Mouse (Mus musculus) thymus, adult 2 months (tissue): ENCODE results near the gene Slc7a6os. TPM values are rescaled to one million over a fixed set of nuclear protein-coding genes. Genes with fewer than 3 reads are reported as not detected.
A peak's percentile ranks its signal among the peaks of the same experiment; 100 is the strongest.

ENCODE experiments used
- DNase-seq: peaks from one replicate; pipeline ENCODE4 v3.0.0; 2021
- H3K27ac ChIP-seq: fragments of 200-500 bp; 2 replicates; pipeline ENCODE4 v1.5.1; 2012; ENCODE audit warnings: low read length, control low read depth; ENCODE audit not compliant: control insufficient read depth, insufficient read depth
- H3K27me3 ChIP-seq: fragments of 200-500 bp; 2 replicates; pipeline ENCODE4 v1.6.1; 2012; ENCODE audit warnings: mild to moderate bottlenecking, low read length, moderate library complexity, mixed read lengths; ENCODE audit not compliant: control insufficient read depth, insufficient read depth
- H3K36me3 ChIP-seq: fragments of 200-500 bp; 2 replicates; pipeline ENCODE4 v1.6.1; 2012; ENCODE audit warnings: mild to moderate bottlenecking, low read length, moderate library complexity; ENCODE audit not compliant: control insufficient read depth, insufficient read depth
- H3K4me1 ChIP-seq: fragments of 200-500 bp; replicated peaks from 2 replicates; pipeline ENCODE4 v1.6.1; 2012; ENCODE audit warnings: low read length; ENCODE audit not compliant: control insufficient read depth, insufficient read depth
- H3K4me3 ChIP-seq: fragments of 200-500 bp; 2 replicates; pipeline ENCODE4 v1.5.1; 2012; ENCODE audit warnings: mild to moderate bottlenecking, low read length, control low read depth, moderate library complexity; ENCODE audit not compliant: control insufficient read depth, insufficient read depth
- CTCF ChIP-seq: fragments of 200-500 bp; IDR thresholded peaks from 2 replicates; pipeline ENCODE4 v1.5.1; 2012; ENCODE audit warnings: mild to moderate bottlenecking, control low read depth, low read length, moderate library complexity, borderline replicate concordance; ENCODE audit not compliant: control insufficient read depth, poor library complexity, insufficient read depth; ENCODE audit errors: extremely low read depth
- POLR2A ChIP-seq: fragments of 200-500 bp; IDR thresholded peaks from 2 replicates; pipeline ENCODE4 v1.6.1; 2012; ENCODE audit warnings: mild to moderate bottlenecking, low read length, control low read depth, moderate library complexity; ENCODE audit not compliant: control insufficient read depth, poor library complexity, insufficient read depth; ENCODE audit errors: extremely low read depth
- WGBS: fragments of 180-500 bp; shearing (Covaris S2); methylation state at CpG from one replicate; pipeline ENCODE4 v1.1.7; 2018; 5-methylcytosine and 5-hydroxymethylcytosine counted together
- polyA plus RNA-seq: library from polyadenylated mRNA; depleted of rRNA; stranded (reverse); fragments of >200 nt; gene quantifications from 2 replicates; pipeline ENCODE4 v1.2.3, GENCODE M21; 2012

The Slc7a6os gene
- polyA plus RNA-seq, 1 experiment, result 44.9 TPM

DNA sequence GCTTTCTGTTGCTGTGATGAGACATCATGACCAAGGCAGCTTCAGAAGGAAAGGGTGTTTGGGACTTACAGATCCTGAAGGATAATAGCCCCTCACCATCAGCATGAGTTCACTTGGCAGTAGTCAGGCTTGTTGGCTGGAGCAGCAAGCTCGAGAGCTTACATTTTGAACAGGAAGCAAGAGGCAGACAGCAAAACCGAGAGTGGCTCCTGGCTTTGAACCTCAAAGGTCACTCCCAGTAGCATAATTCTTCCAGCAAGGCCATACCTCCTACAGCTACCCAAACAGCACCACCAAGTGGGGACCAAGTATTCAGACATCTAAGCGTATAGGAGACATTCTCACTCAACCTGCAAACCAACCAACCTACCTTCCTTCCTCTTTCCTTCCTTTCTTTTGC is 22.0 kb upstream of the Slc7a6os start:
- TF ChIP-seq CTCF, result no peak
- TF ChIP-seq POLR2A, result no peak
- H3K4me3 ChIP-seq, result no peak overlapping the region
- DNase-seq, result no peak
- H3K27me3 ChIP-seq, result no peaks in the 10 kb centered on the region
- no peaks in the 10 kb centered on the region; the same call in 1 of the 2 replicates for H3K4me1 ChIP-seq
- WGBS, result 82% methylated on average over 3 of the region's 3 CpGs
- peaks cover 6% of the 10 kb centered on the region; the same call in 1 of the 2 replicates for H3K36me3 ChIP-seq
- H3K27ac ChIP-seq, result no peak overlapping the region

DNA sequence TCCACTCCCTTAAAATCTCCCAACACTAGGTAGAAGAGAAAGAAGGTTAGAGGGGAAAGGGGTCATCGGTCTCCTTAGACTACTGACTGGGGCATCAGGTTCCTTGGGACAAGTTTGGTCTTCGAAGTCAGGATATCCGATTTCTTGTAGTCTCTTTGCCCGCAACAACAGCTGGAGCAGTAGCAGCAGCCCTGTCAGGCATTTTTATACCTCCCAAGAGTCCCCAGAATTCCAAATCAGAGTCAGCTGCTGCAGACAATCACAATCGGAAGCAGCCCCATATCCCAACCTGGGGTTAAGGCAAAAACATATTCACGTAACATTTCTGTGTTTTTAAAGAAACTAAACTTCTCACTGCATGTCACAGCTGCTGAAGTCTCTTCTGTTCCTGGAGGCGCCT is 20.8 kb upstream of the Slc7a6os start:
- no peak overlapping the region for H3K4me3 ChIP-seq
- no peak overlapping the region for H3K27ac ChIP-seq
- no peak for DNase-seq
- WGBS, result 94% methylated on average over 7 of the region's 7 CpGs
- 0 out of 2 replicates have a peak, but pooled peaks cover 4% of the 10 kb centered on the region for H3K36me3 ChIP-seq
- TF ChIP-seq POLR2A, result no peak
- TF ChIP-seq CTCF, result no peak
- H3K27me3 ChIP-seq, result no peaks in the 10 kb centered on the region
- no peaks in the 10 kb centered on the region; the same call in 1 of the 2 replicates for H3K4me1 ChIP-seq

DNA sequence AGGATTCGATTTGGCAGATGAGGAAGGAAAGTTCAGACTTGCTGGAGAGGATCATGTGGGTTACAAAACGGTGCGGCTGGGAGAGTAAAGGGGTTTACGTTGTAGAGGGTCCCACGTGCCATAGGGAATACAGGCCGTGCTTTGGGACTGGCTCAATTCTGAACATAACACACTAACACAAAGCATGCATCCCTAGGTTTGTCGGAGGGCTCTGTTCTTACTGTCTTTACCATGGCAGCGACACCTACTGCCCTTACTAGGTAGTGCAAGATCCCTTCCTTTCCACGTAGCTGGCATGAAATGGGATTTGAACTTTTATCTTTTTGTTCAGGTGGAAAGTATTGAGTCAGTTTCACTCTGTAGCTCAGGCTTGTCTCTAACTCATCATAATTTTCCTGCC is 15.9 kb upstream of the Slc7a6os start:
- WGBS, result 59% methylated on average over 9 of the region's 9 CpGs
- Histone ChIP-seq H3K4me1 (no peaks in the 10 kb centered on the region), H3K36me3 (peaks cover 4% of the 10 kb centered on the region), H3K27me3 (no peaks in the 10 kb centered on the region), H3K27ac (no peak overlapping the region), H3K4me3 (no peak overlapping the region)
- peak; percentile 47 for DNase-seq
- no peak for TF ChIP-seq CTCF
- no peak for TF ChIP-seq POLR2A

DNA sequence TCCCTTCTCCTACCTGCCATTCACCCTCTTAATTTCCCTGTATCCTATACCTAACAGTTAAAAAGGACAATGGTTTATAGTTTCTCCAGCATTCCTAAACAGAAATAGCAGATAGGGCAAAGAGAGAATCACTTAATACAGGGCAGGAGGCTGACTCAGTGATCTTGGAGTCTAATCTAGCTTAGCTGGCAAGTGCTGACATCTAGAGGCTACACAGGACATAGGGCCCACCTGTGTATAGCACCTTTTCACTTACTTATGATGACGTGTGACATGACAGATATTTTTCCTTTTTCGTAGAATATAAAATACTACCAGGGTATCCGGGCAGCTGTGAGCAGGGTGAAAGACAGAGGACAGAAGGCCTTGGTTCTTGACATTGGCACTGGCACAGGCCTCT is 8.9 kb upstream of the Slc7a6os start:
- TF ChIP-seq POLR2A (no peak), CTCF (no peak)
- Histone ChIP-seq H3K4me3 (no peak overlapping the region), H3K27me3 (no peaks in the 10 kb centered on the region), H3K36me3 (peaks cover 3% of the 10 kb centered on the region), H3K4me1 (no peaks in the 10 kb centered on the region), H3K27ac (no peak overlapping the region)
- no peak for DNase-seq
- 94% methylated on average over 3 of the region's 3 CpGs for WGBS

DNA sequence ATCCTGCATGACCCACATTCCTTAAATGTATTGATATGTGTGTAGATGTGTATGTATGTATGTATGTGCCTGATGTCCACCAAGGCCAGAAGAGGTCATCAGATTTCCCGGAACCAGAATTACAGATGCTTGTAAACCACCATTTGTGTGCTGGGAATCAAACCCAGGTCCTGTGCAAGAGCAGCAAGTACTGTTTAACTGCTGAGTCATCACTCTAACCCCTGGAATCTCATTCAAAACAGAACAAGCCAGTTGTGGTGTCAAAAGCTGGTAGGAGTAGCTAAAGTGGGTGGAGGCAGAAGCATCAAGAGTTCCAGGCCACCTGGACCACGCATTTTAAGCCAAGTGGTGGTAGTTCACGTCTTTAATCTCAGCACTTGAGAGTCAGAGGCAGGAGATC is 3.2 kb upstream of the Slc7a6os start:
- WGBS, result 94% methylated on average over 3 of the region's 3 CpGs
- H3K4me1 ChIP-seq, result 0 out of 2 replicates have a peak, but pooled peaks cover 3% of the 10 kb centered on the region
- no peak for DNase-seq
- H3K36me3 ChIP-seq, result no peaks in the 10 kb centered on the region
- TF ChIP-seq CTCF (no peak), POLR2A (no peak)
- no peak overlapping the region for H3K4me3 ChIP-seq
- H3K27ac ChIP-seq, result no peak overlapping the region
- no peaks in the 10 kb centered on the region for H3K27me3 ChIP-seq

DNA sequence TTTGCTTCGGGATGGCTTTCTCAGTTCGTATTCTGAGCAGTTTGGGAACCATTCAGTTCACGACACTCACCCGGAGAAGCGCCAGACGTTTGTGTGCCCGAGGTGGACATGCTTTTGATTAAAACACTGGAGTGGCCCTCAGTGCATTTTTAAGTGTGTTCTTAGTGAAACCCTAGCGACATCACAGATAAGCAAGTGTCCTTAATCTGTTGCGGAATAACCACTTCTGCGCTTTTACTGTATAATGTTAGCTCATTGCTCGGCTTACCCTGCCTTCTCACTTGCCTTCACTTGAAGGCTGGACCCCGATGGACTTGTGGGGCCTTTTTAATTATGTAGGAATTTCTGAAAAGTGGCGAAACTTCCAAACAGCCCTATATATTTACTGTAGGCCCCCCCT is 686 bp upstream of the Slc7a6os start:
- H3K36me3 ChIP-seq, result no peaks in the 10 kb centered on the region
- 0 out of 2 replicates have a peak, but pooled peaks cover 3% of the 10 kb centered on the region for H3K4me1 ChIP-seq
- DNase-seq, result no peak
- no peak for TF ChIP-seq CTCF
- TF ChIP-seq POLR2A, result no peak
- H3K27me3 ChIP-seq, result no peaks in the 10 kb centered on the region
- no peak overlapping the region for H3K27ac ChIP-seq
- H3K4me3 ChIP-seq, result peak overlapping the region; percentile 82
- 5% methylated on average over 13 of the region's 13 CpGs for WGBS
